ENCODE assay signal across 12 mouse cellular contexts in genomic region chr2:59659686-59660085, GRCm38 (mm10).
"Had no signal": no experiment of that assay in that cellular context is flagged by ENCODE, and none has a peak within 500 bp of the region (broad histone marks: within the 10 kb centered on the region; RNA-seq: fewer than 3 reads in every experiment).

No protein-coding gene starts in this region.

- H3K36me3 ChIP-seq: midbrain, embryonic 12.5 days; stomach, embryonic 15.5 days had no signal

- H3K9me3 ChIP-seq: midbrain, embryonic 12.5 days; stomach, embryonic 15.5 days had no signal

- ATAC-seq: midbrain, embryonic 16.5 days had no signal

- H3K27me3 ChIP-seq: stomach, embryonic 15.5 days had no signal

- H3K9ac ChIP-seq: lung, embryonic 14.5 days; midbrain, embryonic 12.5 days; stomach, embryonic 15.5 days had no signal

- H3K4me2 ChIP-seq: liver, embryonic 11.5 days; lung, embryonic 14.5 days; midbrain, embryonic 12.5 days; stomach, embryonic 15.5 days had no signal

- H3K27ac ChIP-seq: left cerebral cortex, adult 2 months; midbrain, embryonic 12.5 days; stomach, embryonic 15.5 days had no signal

- H3K4me3 ChIP-seq: left cerebral cortex, adult 2 months; midbrain, embryonic 12.5 days; stomach, embryonic 15.5 days had no signal

- DNase-seq: kidney, adult 9 months; kidney, postnatal 14 days; lung, embryonic 14.5 days; lung, postnatal 14 days; right cerebral cortex, postnatal 14 days; thymus, adult 2 months; thymus, postnatal 25 days had no signal
